Mouse (Mus musculus) liver, embryonic 13.5 days (tissue): Measurements from ENCODE around the gene Med24. TPM values are rescaled to one million over a fixed set of nuclear protein-coding genes. Genes with fewer than 3 reads are reported as not detected.
"Not testable (repeated sequence)": the region's sequence is repeated elsewhere in the genome, so short reads cannot be mapped to it uniquely, and the experiment has no call there.

ENCODE experiments used
- ATAC-seq: fragments of 200-750 bp; cut with Nextera tagmentation; 2 replicates; pipeline ENCODE4 v1.8.0; 2017; ENCODE audit warnings: low read depth, mild to moderate bottlenecking, moderate number of reproducible peaks, moderate library complexity
- DNase-seq: peaks from one replicate; pipeline ENCODE4 v3.0.0; 2022
- H3K27ac ChIP-seq: fragments of 300-500 bp; sonication (generic); 2 replicates; pipeline ENCODE4 v1.5.1; 2015; ENCODE audit warnings: moderate library complexity, mild to moderate bottlenecking, inconsistent platforms
- H3K27me3 ChIP-seq: fragments of 300-500 bp; sonication (generic); 2 replicates; pipeline ENCODE4 v1.6.1; 2015; ENCODE audit warnings: mild to moderate bottlenecking, inconsistent platforms
- H3K36me3 ChIP-seq: fragments of 300-500 bp; sonication (generic); 2 replicates; pipeline ENCODE4 v1.6.1; 2015; ENCODE audit warnings: mild to moderate bottlenecking, inconsistent platforms
- H3K4me1 ChIP-seq: fragments of 300-500 bp; sonication (generic); replicated peaks from 2 replicates; pipeline ENCODE4 v1.6.1; 2015; ENCODE audit warnings: inconsistent platforms
- H3K4me2 ChIP-seq: fragments of 300-500 bp; sonication (generic); 2 replicates; pipeline ENCODE4 v1.6.1; 2015; ENCODE audit warnings: inconsistent platforms, mild to moderate bottlenecking, moderate library complexity
- H3K4me3 ChIP-seq: fragments of 300-500 bp; sonication (generic); replicated peaks from 2 replicates; pipeline ENCODE4 v1.5.1; 2015; ENCODE audit warnings: mild to moderate bottlenecking, inconsistent platforms
- H3K9ac ChIP-seq: fragments of 300-500 bp; sonication (generic); 2 replicates; pipeline ENCODE4 v1.6.1; 2015; ENCODE audit warnings: mild to moderate bottlenecking, inconsistent platforms
- H3K9me3 ChIP-seq: fragments of 300-500 bp; sonication (generic); replicated peaks from 2 replicates; pipeline ENCODE4 v1.6.1; 2016; ENCODE audit warnings: inconsistent platforms
- WGBS: fragments of 180-500 bp; shearing (Covaris S2); methylation state at CpG from one replicate; pipeline ENCODE4 v1.1.7; 2015; ENCODE audit not compliant: insufficient replicate concordance; 5-methylcytosine and 5-hydroxymethylcytosine counted together
- polyA plus RNA-seq: library from polyadenylated mRNA; unstranded; fragments of >200 nt; fragmentation: Nextera tagmentation; extraction: Ambion mirVana; gene quantifications from 2 replicates; pipeline ENCODE4 v1.2.1, GENCODE M21; 2015

Gene Med24
- polyA plus RNA-seq, 1 experiment from 2014 or later: 27.6 TPM

GRCm38 (mm10) chr11:98742397-98743291 is 13.4 kb upstream of the Med24 start:
- Histone ChIP-seq H3K9me3 (no peaks in the 10 kb centered on the region), H3K27me3 (no peaks in the 10 kb centered on the region), H3K4me2 (peak overlapping the region; percentile 97), H3K27ac (peak overlapping the region; percentile 95), H3K4me1 (peaks cover 92% of the 10 kb centered on the region), H3K9ac (peak overlapping the region; percentile 96), H3K36me3 (no peaks in the 10 kb centered on the region; the same call in 1 of the 2 replicates), H3K4me3 (peak overlapping the region; percentile 92)
- WGBS: 5% methylated on average over 21 of the region's 21 CpGs
- DNase-seq: no peak
- ATAC-seq: no peak

GRCm38 (mm10) chr11:98741622-98742396 is 12.6 kb upstream of the Med24 start:
- Histone ChIP-seq H3K4me2 (peak overlapping the region; percentile 97), H3K9ac (peak overlapping the region; percentile 96), H3K36me3 (no peaks in the 10 kb centered on the region; the same call in 1 of the 2 replicates), H3K9me3 (no peaks in the 10 kb centered on the region), H3K4me1 (peaks cover 85% of the 10 kb centered on the region), H3K27ac (peak overlapping the region; percentile 95), H3K4me3 (peak overlapping the region; percentile 92), H3K27me3 (no peaks in the 10 kb centered on the region)
- peak; percentile 73 for ATAC-seq
- under 1% methylated on average over 67 of the region's 86 CpGs for WGBS
- peak; percentile 68 for DNase-seq

- Histone ChIP-seq H3K4me1 (peaks cover 78% of the 10 kb centered on the region), H3K9me3 (no peaks in the 10 kb centered on the region), H3K4me2 (peak overlapping the region; percentile 97), H3K27ac (peak overlapping the region; percentile 95), H3K9ac (peak overlapping the region; percentile 96), H3K36me3 (no peaks in the 10 kb centered on the region; the same call in 1 of the 2 replicates), H3K27me3 (no peaks in the 10 kb centered on the region), H3K4me3 (peak overlapping the region; percentile 92)
- no peak for DNase-seq
- ATAC-seq: no peak
- 0% methylated on average over 17 of the region's 17 CpGs for WGBS
These were observed 11.9 kb upstream of the Med24 start for GRCm38 (mm10) chr11:98741051-98741620.

GRCm38 (mm10) chr11:98740393-98741050 is 11.3 kb upstream of the Med24 start, which contains the start of gene Thra:
Gene Thra (plus strand): TSS chr11:98740638.
- peak within 1 kb of the TSS; percentile 96 for H3K9ac ChIP-seq
- no peaks in the 10 kb centered on the region for H3K9me3 ChIP-seq
- peak within 1 kb of the TSS; percentile 95 for H3K27ac ChIP-seq
- peak; percentile 75 for DNase-seq
- H3K4me2 ChIP-seq: peak within 1 kb of the TSS; percentile 97
- H3K27me3 ChIP-seq: no peaks in the 10 kb centered on the region
- ATAC-seq: peak; percentile 82
- peaks cover 72% of the 10 kb centered on the region for H3K4me1 ChIP-seq
- H3K36me3 ChIP-seq: no peaks in the 10 kb centered on the region; the same call in 1 of the 2 replicates
- WGBS: 1% methylated on average over 22 of the region's 22 CpGs
- peak within 1 kb of the TSS; percentile 92 for H3K4me3 ChIP-seq

GRCm38 (mm10) chr11:98740026-98740392 is 10.8 kb upstream of the Med24 start:
- Histone ChIP-seq H3K9me3 (no peaks in the 10 kb centered on the region), H3K4me1 (peaks cover 67% of the 10 kb centered on the region), H3K4me2 (peak overlapping the region; percentile 97), H3K9ac (peak overlapping the region; percentile 96), H3K27ac (peak overlapping the region; percentile 95), H3K36me3 (no peaks in the 10 kb centered on the region; the same call in 1 of the 2 replicates), H3K4me3 (peak overlapping the region; percentile 92), H3K27me3 (no peaks in the 10 kb centered on the region)
- 22% methylated on average over 8 of the region's 8 CpGs for WGBS
- ATAC-seq (peak; percentile 26), DNase-seq (no peak)

GRCm38 (mm10) chr11:98738925-98739324 is 9.7 kb upstream of the Med24 start:
- peaks cover 5% of the 10 kb centered on the region; the same call in 1 of the 2 replicates for H3K9me3 ChIP-seq
- peak overlapping the region; percentile 42; the same call in 1 of the 2 replicates for H3K9ac ChIP-seq
- ATAC-seq: 0 out of 2 replicates have a peak, but pooled peaks have one; percentile 13
- peaks cover 56% of the 10 kb centered on the region for H3K4me1 ChIP-seq
- no peaks in the 10 kb centered on the region for H3K27me3 ChIP-seq
- 43% methylated on average over 8 of the region's 9 CpGs for WGBS
- no peak for DNase-seq
- no peak overlapping the region for H3K4me3 ChIP-seq
- H3K36me3 ChIP-seq: no peaks in the 10 kb centered on the region
- H3K27ac ChIP-seq: peak overlapping the region; percentile 56; the same call in 1 of the 2 replicates
- peak overlapping the region; percentile 41 for H3K4me2 ChIP-seq

GRCm38 (mm10) chr11:98738428-98738911 is 9.2 kb upstream of the Med24 start:
- ATAC-seq (no peak), DNase-seq (no peak)
- peak overlapping the region; percentile 42; the same call in 1 of the 2 replicates for H3K9ac ChIP-seq
- H3K4me2 ChIP-seq: peak overlapping the region; percentile 41
- no peaks in the 10 kb centered on the region for H3K27me3 ChIP-seq
- WGBS: 43% methylated on average over 4 of the region's 4 CpGs
- H3K4me3 ChIP-seq: no peak overlapping the region
- peaks cover 52% of the 10 kb centered on the region for H3K4me1 ChIP-seq
- H3K9me3 ChIP-seq: peaks cover 5% of the 10 kb centered on the region; the same call in 1 of the 2 replicates
- H3K27ac ChIP-seq: peak overlapping the region; percentile 56
- H3K36me3 ChIP-seq: no peaks in the 10 kb centered on the region

GRCm38 (mm10) chr11:98737220-98737619 is 8.0 kb upstream of the Med24 start:
- DNase-seq, H3K27me3 ChIP-seq, H3K4me3 ChIP-seq, H3K4me2 ChIP-seq, ATAC-seq, H3K36me3 ChIP-seq, H3K9me3 ChIP-seq, H3K9ac ChIP-seq, H3K27ac ChIP-seq: not testable (repeated sequence)
- 58% methylated on average over 2 of the region's 2 CpGs for WGBS
- H3K4me1 ChIP-seq: peaks cover 39% of the 10 kb centered on the region

GRCm38 (mm10) chr11:98736176-98736575 is 6.9 kb upstream of the Med24 start:
- DNase-seq: no peak
- Histone ChIP-seq H3K4me3 (no peak overlapping the region), H3K9ac (no peak overlapping the region), H3K4me2 (no peak overlapping the region), H3K4me1 (peaks cover 35% of the 10 kb centered on the region), H3K36me3 (no peaks in the 10 kb centered on the region), H3K27ac (no peak overlapping the region), H3K27me3 (no peaks in the 10 kb centered on the region), H3K9me3 (peaks cover 5% of the 10 kb centered on the region; the same call in 1 of the 2 replicates)
- WGBS: 83% methylated on average over 1 of the region's 1 CpGs
- ATAC-seq: no peak

- peaks cover 5% of the 10 kb centered on the region; the same call in 1 of the 2 replicates for H3K9me3 ChIP-seq
- H3K4me3 ChIP-seq: no peak overlapping the region
- H3K27me3 ChIP-seq: no peaks in the 10 kb centered on the region
- H3K36me3 ChIP-seq: no peaks in the 10 kb centered on the region
- no peak for ATAC-seq
- WGBS: 83% methylated on average over 4 of the region's 4 CpGs
- no peak for DNase-seq
- H3K27ac ChIP-seq: no peak overlapping the region
- H3K4me2 ChIP-seq: no peak overlapping the region
- no peak overlapping the region for H3K9ac ChIP-seq
- peaks cover 25% of the 10 kb centered on the region for H3K4me1 ChIP-seq
These were observed 5.9 kb upstream of the Med24 start for GRCm38 (mm10) chr11:98735111-98735510.
